Mouse (Mus musculus) kidney, postnatal 0 days (tissue): ENCODE data around the gene Wee1. TPM values are rescaled to one million over a fixed set of nuclear protein-coding genes. Genes with fewer than 3 reads are reported as not detected.

Experiments used
- ATAC-seq: fragments of 200-750 bp; cut with Nextera tagmentation; replicated peaks from 2 replicates; pipeline ENCODE4 v1.8.0; 2017; ENCODE audit warnings: low read depth, moderate number of reproducible peaks, moderate TSS enrichment, moderate library complexity; ENCODE audit not compliant: low FRiP score
- DNase-seq: peaks from one replicate; pipeline ENCODE4 v3.0.0-alpha.2; 2016; ENCODE audit warnings: low spot score
- H3K27ac ChIP-seq: fragments of 300-500 bp; sonication (generic); 2 replicates; pipeline ENCODE4 v1.5.1; 2014; ENCODE audit warnings: mild to moderate bottlenecking
- H3K27me3 ChIP-seq: fragments of 300-500 bp; sonication (generic); 2 replicates; pipeline ENCODE4 v1.6.1; 2014; ENCODE audit warnings: low read length, mixed read lengths; ENCODE audit not compliant: insufficient read depth
- H3K36me3 ChIP-seq: fragments of 300-500 bp; sonication (generic); 2 replicates; pipeline ENCODE4 v1.6.1; 2014; ENCODE audit warnings: low read length, mixed read lengths; ENCODE audit not compliant: insufficient read depth
- H3K4me1 ChIP-seq: fragments of 300-500 bp; sonication (generic); replicated peaks from 2 replicates; pipeline ENCODE4 v1.6.1; 2014; ENCODE audit warnings: antibody characterized with exemption, low read length, mixed read lengths; ENCODE audit not compliant: insufficient read depth
- H3K4me2 ChIP-seq: fragments of 300-500 bp; sonication (generic); 2 replicates; pipeline ENCODE4 v1.6.1; 2014; ENCODE audit warnings: mild to moderate bottlenecking, low read length, moderate library complexity, mixed read lengths
- H3K4me3 ChIP-seq: fragments of 300-500 bp; sonication (generic); replicated peaks from 2 replicates; pipeline ENCODE4 v1.5.1; 2014; ENCODE audit warnings: low read depth, low read length
- H3K9ac ChIP-seq: fragments of 300-500 bp; sonication (generic); 2 replicates; pipeline ENCODE4 v1.6.1; 2014; ENCODE audit warnings: low read depth, low read length
- H3K9me3 ChIP-seq: fragments of 300-500 bp; sonication (generic); replicated peaks from 2 replicates; pipeline ENCODE4 v1.6.1; 2016; ENCODE audit warnings: low read length, inconsistent platforms, mixed read lengths
- CTCF ChIP-seq: IDR thresholded peaks from 2 replicates; pipeline ENCODE4 v1.5.1; 2016; ENCODE audit warnings: antibody characterized with exemption, low read depth, mild to moderate bottlenecking, moderate library complexity
- WGBS: fragments of 180-500 bp; shearing (Covaris S2); extraction: QIAGEN DNeasy Blood & Tissue Kit; methylation state at CpG from one replicate; pipeline ENCODE4 v1.1.7; 2014; 5-methylcytosine and 5-hydroxymethylcytosine counted together
- polyA plus RNA-seq: library from polyadenylated mRNA; unstranded; fragments of >200 nt; fragmentation: Nextera tagmentation; extraction: Ambion mirVana; gene quantifications from 2 replicates; pipeline ENCODE4 v1.2.1, GENCODE M21; 2015

The Wee1 gene
- polyA plus RNA-seq: 15.4 and 16.9 TPM in 2 replicates

- Histone ChIP-seq H3K27ac (peak within 1 kb of the TSS; percentile 93), H3K27me3 (no peaks in the 10 kb centered on the region), H3K4me1 (0 out of 2 replicates have a peak, but pooled peaks cover 6% of the 10 kb centered on the region), H3K4me3 (peak within 1 kb of the TSS; percentile 93), H3K9me3 (no peaks in the 10 kb centered on the region), H3K4me2 (peak within 1 kb of the TSS; percentile 69), H3K36me3 (no peaks in the 10 kb centered on the region), H3K9ac (peak within 1 kb of the TSS; percentile 87)
- TF ChIP-seq CTCF: 0 out of 2 replicates have a peak, but pooled peaks have one; percentile 6
- peak; percentile 98 for DNase-seq
- peak; percentile 99 for ATAC-seq
- WGBS: under 1% methylated on average over 77 of the region's 81 CpGs
Observed at GRCm38 (mm10) chr7:110121516-110122288, at the start of gene Wee1. Gene Wee1, plus strand, starts transcription at chr7:110122046.

GRCm38 (mm10) chr7:110078168-110078567, 43.7 kb upstream of the Wee1 start:
- ATAC-seq (no peak), DNase-seq (no peak)
- 92% methylated on average over 5 of the region's 5 CpGs for WGBS
- H3K9ac ChIP-seq: no peak overlapping the region
- no peaks in the 10 kb centered on the region for H3K27me3 ChIP-seq
- H3K4me3 ChIP-seq: no peak overlapping the region
- no peaks in the 10 kb centered on the region for H3K9me3 ChIP-seq
- no peak overlapping the region for H3K4me2 ChIP-seq
- H3K4me1 ChIP-seq: no peaks in the 10 kb centered on the region
- TF ChIP-seq CTCF: no peak
- no peak overlapping the region for H3K27ac ChIP-seq
- peaks cover 55% of the 10 kb centered on the region for H3K36me3 ChIP-seq

- Histone ChIP-seq H3K4me2 (no peak overlapping the region), H3K9me3 (no peaks in the 10 kb centered on the region), H3K4me1 (no peaks in the 10 kb centered on the region), H3K9ac (no peak overlapping the region), H3K4me3 (no peak overlapping the region), H3K36me3 (peaks cover 51% of the 10 kb centered on the region), H3K27me3 (no peaks in the 10 kb centered on the region), H3K27ac (no peak overlapping the region)
- peak; percentile 77 for TF ChIP-seq CTCF
- ATAC-seq: 0 out of 2 replicates have a peak, but pooled peaks have one; percentile 27
- DNase-seq: peak; percentile 74
- WGBS: 67% methylated on average over 13 of the region's 13 CpGs
Observed at GRCm38 (mm10) chr7:110083386-110084165, 38.3 kb upstream of the Wee1 start.

GRCm38 (mm10) chr7:110085217-110085616, 36.6 kb upstream of the Wee1 start:
- no peak overlapping the region for H3K4me3 ChIP-seq
- no peaks in the 10 kb centered on the region for H3K27me3 ChIP-seq
- H3K9me3 ChIP-seq: no peaks in the 10 kb centered on the region

GRCm38 (mm10) chr7:110087914-110088313, 33.9 kb upstream of the Wee1 start:
- Histone ChIP-seq H3K9ac (no peak overlapping the region), H3K9me3 (no peaks in the 10 kb centered on the region), H3K36me3 (peaks cover 56% of the 10 kb centered on the region; the same call in 1 of the 2 replicates), H3K4me1 (no peaks in the 10 kb centered on the region), H3K4me3 (no peak overlapping the region), H3K27ac (peak overlapping the region; percentile 47), H3K27me3 (no peaks in the 10 kb centered on the region), H3K4me2 (no peak overlapping the region)
- TF ChIP-seq CTCF: no peak
- ATAC-seq: peak; percentile 88
- 56% methylated on average over 4 of the region's 4 CpGs for WGBS
- DNase-seq: peak; percentile 50

More at GRCm38 (mm10) chr7:110085217-110085616, 36.6 kb upstream of the Wee1 start:
- TF ChIP-seq CTCF: no peak
- no peak overlapping the region for H3K4me2 ChIP-seq
- ATAC-seq (no peak), DNase-seq (no peak)
- no peak overlapping the region for H3K27ac ChIP-seq
- no peaks in the 10 kb centered on the region for H3K4me1 ChIP-seq
- H3K36me3 ChIP-seq: peaks cover 44% of the 10 kb centered on the region; the same call in 1 of the 2 replicates
- H3K9ac ChIP-seq: no peak overlapping the region

- Histone ChIP-seq H3K27me3 (no peaks in the 10 kb centered on the region), H3K4me2 (no peak overlapping the region), H3K4me1 (no peaks in the 10 kb centered on the region), H3K27ac (no peak overlapping the region), H3K9ac (no peak overlapping the region), H3K4me3 (no peak overlapping the region), H3K9me3 (no peaks in the 10 kb centered on the region), H3K36me3 (peaks cover 55% of the 10 kb centered on the region; the same call in 1 of the 2 replicates)
- no peak for TF ChIP-seq CTCF
- DNase-seq (no peak), ATAC-seq (no peak)
- 83% methylated on average over 7 of the region's 7 CpGs for WGBS
Observed at GRCm38 (mm10) chr7:110091670-110092069, 30.2 kb upstream of the Wee1 start.
